Comparison of ENCODE assay signal across 12 mouse cellular contexts in the genomic region with DNA sequence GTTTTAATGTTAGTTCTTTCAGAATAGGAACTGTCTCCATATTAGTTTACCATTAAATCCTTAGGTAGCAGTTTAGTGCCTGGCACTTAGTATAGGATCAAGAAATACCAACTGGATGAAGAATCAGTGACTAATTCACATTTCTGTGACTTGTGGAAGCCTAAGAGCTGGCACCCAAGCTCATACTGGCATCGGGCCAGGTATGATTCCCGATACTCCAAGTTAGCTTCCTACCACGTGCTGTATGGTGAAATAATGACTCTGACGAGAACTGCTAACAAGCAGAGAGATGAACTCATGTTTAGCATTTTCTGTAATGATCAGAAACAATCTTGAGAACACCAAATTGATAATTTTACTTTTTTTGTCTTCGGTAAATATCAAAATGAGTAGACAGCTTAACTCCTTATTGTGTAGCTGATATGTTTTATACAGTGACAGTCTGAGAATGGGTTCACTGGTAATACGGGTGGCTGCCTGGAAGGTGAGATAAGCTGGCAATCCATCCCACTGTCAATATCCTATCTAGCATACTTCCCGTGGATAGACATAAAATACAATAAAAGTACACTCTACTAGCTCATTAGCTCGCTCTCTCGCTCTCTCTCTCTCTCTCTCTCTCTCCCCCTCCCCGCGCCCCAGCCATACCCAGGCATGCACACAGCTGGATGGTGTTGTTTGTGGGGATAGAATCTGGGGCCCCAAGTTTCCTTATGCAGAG. TPM values are rescaled to one million over a fixed set of nuclear protein-coding genes. Genes with fewer than 3 reads are reported as not detected.
DNase-seq lines count a peak whose midpoint lies in the region; ATAC-seq lines count a peak whose summit lies in the region.
"Had no signal": no experiment of that assay in that cellular context is flagged by ENCODE, and none has a peak within 500 bp of the region (broad histone marks: within the 10 kb centered on the region; RNA-seq: fewer than 3 reads in every experiment).

No protein-coding gene starts in this region.

- H3K36me3 ChIP-seq in forebrain, embryonic 11.5 days (ENCODE audit: control insufficient read depth, insufficient read depth, low read length): no peaks in the 10 kb centered on the region
- H3K36me3 ChIP-seq in forebrain, embryonic 13.5 days (ENCODE audit: poor library complexity, severe bottlenecking): no peaks in the 10 kb centered on the region
- H3K36me3 ChIP-seq in liver, embryonic 12.5 days: no peaks in the 10 kb centered on the region
- no peaks in the 10 kb centered on the region for H3K36me3 ChIP-seq in heart, embryonic 10.5 days
- no peaks in the 10 kb centered on the region for H3K36me3 ChIP-seq in midbrain, embryonic 16.5 days (ENCODE audit: control insufficient read depth, insufficient read depth, low read length)
- H3K36me3 ChIP-seq: heart, embryonic 12.5 days; hindbrain, embryonic 15.5 days had no signal

- no peak overlapping the region for H3K4me3 ChIP-seq in forebrain, embryonic 11.5 days (ENCODE audit: low read depth, low read length)
- no peak overlapping the region for H3K4me3 ChIP-seq in forebrain, embryonic 13.5 days
- H3K4me3 ChIP-seq in liver, embryonic 12.5 days: no peak overlapping the region
- no peak overlapping the region for H3K4me3 ChIP-seq in heart, embryonic 10.5 days
- no peak overlapping the region for H3K4me3 ChIP-seq in midbrain, embryonic 16.5 days (ENCODE audit: low read depth, low read length)
- H3K4me3 ChIP-seq: heart, embryonic 12.5 days; hindbrain, embryonic 15.5 days had no signal

- no peaks in the 10 kb centered on the region for H3K9me3 ChIP-seq in forebrain, embryonic 11.5 days (ENCODE audit: control insufficient read depth, low read length)
- H3K9me3 ChIP-seq in forebrain, embryonic 13.5 days (replicated peaks): peaks cover 4% of the 10 kb centered on the region
- no peaks in the 10 kb centered on the region for H3K9me3 ChIP-seq in liver, embryonic 12.5 days (replicated peaks)
- H3K9me3 ChIP-seq in heart, embryonic 10.5 days: peaks cover 3% of the 10 kb centered on the region; the same call in 1 of the 2 replicates
- no peaks in the 10 kb centered on the region; the same call in 1 of the 2 replicates for H3K9me3 ChIP-seq in midbrain, embryonic 16.5 days (replicated peaks; ENCODE audit: control insufficient read depth, low read length, poor library complexity, severe bottlenecking)
- H3K9me3 ChIP-seq: hindbrain, embryonic 15.5 days had no signal

- no peaks in the 10 kb centered on the region for H3K27me3 ChIP-seq in forebrain, embryonic 11.5 days (ENCODE audit: control insufficient read depth, insufficient read depth, low read length)
- 0 out of 2 replicates have a peak, but pooled peaks cover 4% of the 10 kb centered on the region for H3K27me3 ChIP-seq in forebrain, embryonic 13.5 days
- peaks cover 10% of the 10 kb centered on the region for H3K27me3 ChIP-seq in liver, embryonic 12.5 days (replicated peaks)
- peaks cover 33% of the 10 kb centered on the region; the same call in 1 of the 2 replicates for H3K27me3 ChIP-seq in heart, embryonic 10.5 days (ENCODE audit: insufficient read depth, poor library complexity, severe bottlenecking)
- no peaks in the 10 kb centered on the region for H3K27me3 ChIP-seq in midbrain, embryonic 16.5 days (ENCODE audit: control insufficient read depth, insufficient read depth, low read depth, low read length)
- H3K27me3 ChIP-seq: hindbrain, embryonic 15.5 days had no signal

- 90% methylated on average over 11 of the region's 11 CpGs for whole genome bisulfite sequencing in forebrain, embryonic 11.5 days
- 79% methylated on average over 11 of the region's 11 CpGs for WGBS in forebrain, embryonic 13.5 days
- 61% methylated on average over 11 of the region's 11 CpGs for WGBS in liver, embryonic 12.5 days (ENCODE audit: insufficient replicate concordance)
- WGBS in heart, embryonic 10.5 days: 83% methylated on average over 11 of the region's 11 CpGs
- WGBS in midbrain, embryonic 16.5 days: 84% methylated on average over 11 of the region's 11 CpGs

- H3K27ac ChIP-seq in forebrain, embryonic 11.5 days (ENCODE audit: low read depth, low read length): no peak overlapping the region
- no peak overlapping the region for H3K27ac ChIP-seq in forebrain, embryonic 13.5 days
- H3K27ac ChIP-seq in liver, embryonic 12.5 days: 0 out of 2 replicates have a peak overlapping the region, but pooled peaks have one; percentile 25
- no peak overlapping the region for H3K27ac ChIP-seq in heart, embryonic 10.5 days
- H3K27ac ChIP-seq in midbrain, embryonic 16.5 days (ENCODE audit: low read length): no peak overlapping the region
- H3K27ac ChIP-seq: hindbrain, embryonic 15.5 days had no signal

- H3K9ac ChIP-seq in forebrain, embryonic 11.5 days (ENCODE audit: low read length): no peak overlapping the region
- H3K9ac ChIP-seq in forebrain, embryonic 13.5 days: no peak overlapping the region
- no peak overlapping the region for H3K9ac ChIP-seq in liver, embryonic 12.5 days
- H3K9ac ChIP-seq in midbrain, embryonic 16.5 days (ENCODE audit: low read depth, low read length): no peak overlapping the region
- H3K9ac ChIP-seq: heart, embryonic 12.5 days; hindbrain, embryonic 15.5 days had no signal

- no peak for ATAC-seq in forebrain, embryonic 11.5 days (replicated peaks; ENCODE audit: low FRiP score)
- ATAC-seq in forebrain, embryonic 13.5 days: no peak
- peak; percentile 72 for ATAC-seq in liver, embryonic 12.5 days
- no peak for ATAC-seq in midbrain, embryonic 16.5 days

- DNase-seq in forebrain, embryonic 11.5 days (ENCODE audit: low spot score): peak; percentile 34
- peak; percentile 87 for DNase-seq in 3T3-L1 (ENCODE audit: low read depth, low spot score)
- DNase-seq in adrenal gland, adult 2 months: peak; percentile 70
- DNase-seq in heart, embryonic 10.5 days (ENCODE audit: low spot score): no peak
- no peak for DNase-seq in gastrocnemius, adult 8-10 months (ENCODE audit: low spot score in 2 of 2)
- DNase-seq: kidney, postnatal 4 days; retina, postnatal 1 day had no signal

- no peaks in the 10 kb centered on the region for H3K4me1 ChIP-seq in forebrain, embryonic 11.5 days (replicated peaks; ENCODE audit: control insufficient read depth, insufficient read depth, low read length)
- H3K4me1 ChIP-seq in forebrain, embryonic 13.5 days: no peaks in the 10 kb centered on the region
- peaks cover 54% of the 10 kb centered on the region for H3K4me1 ChIP-seq in liver, embryonic 12.5 days
- H3K4me1 ChIP-seq in heart, embryonic 10.5 days: no peaks in the 10 kb centered on the region
- H3K4me1 ChIP-seq in midbrain, embryonic 16.5 days (ENCODE audit: control insufficient read depth, insufficient read depth, low read length): no peaks in the 10 kb centered on the region
- H3K4me1 ChIP-seq: heart, embryonic 12.5 days; hindbrain, embryonic 15.5 days had no signal

- no peak overlapping the region for H3K4me2 ChIP-seq in forebrain, embryonic 11.5 days (ENCODE audit: low read depth, low read length, severe bottlenecking)
- H3K4me2 ChIP-seq in forebrain, embryonic 13.5 days: no peak overlapping the region
- H3K4me2 ChIP-seq in liver, embryonic 12.5 days: peak overlapping the region; percentile 37; the same call in 1 of the 2 replicates
- no peak overlapping the region for H3K4me2 ChIP-seq in midbrain, embryonic 16.5 days (ENCODE audit: low read length)
- H3K4me2 ChIP-seq: heart, embryonic 12.5 days; hindbrain, embryonic 15.5 days had no signal

RNA-seq across cellular contexts. Expression of a gene that starts 10.9 kb away (rescaled TPM):
- polyA plus RNA-seq in forebrain, embryonic 11.5 days (2014; fragmentation: Nextera tagmentation; extraction: Ambion mirVana): 82.8 and 86.8 TPM in 2 replicates
- polyA plus RNA-seq in forebrain, embryonic 13.5 days (2015; fragmentation: Nextera tagmentation; extraction: Ambion mirVana): 62.3 and 73.0 TPM in 2 replicates
- 10 to 100 TPM; 28.3 to 34.2 TPM for total RNA-seq in adrenal gland, adult 2 months (2021)
- 20.9 and 24.4 TPM in 2 replicates for polyA plus RNA-seq in adrenal gland, adult 2 months (2012; rRNA removed)
- polyA plus RNA-seq in liver, embryonic 12.5 days (2016; fragmentation: Nextera tagmentation; extraction: Ambion mirVana): 37.3 and 39.3 TPM in 2 replicates
- polyA plus RNA-seq in heart, embryonic 10.5 days (2016; fragmentation: Nextera tagmentation; extraction: Ambion mirVana): 38.2 and 58.5 TPM in 2 replicates
- total RNA-seq in gastrocnemius, adult 8-10 months (2022): 10 to 100 TPM; 22.7 to 30.0 (median 27.5) TPM
- polyA plus RNA-seq in midbrain, embryonic 16.5 days (2015; fragmentation: Nextera tagmentation; extraction: Ambion mirVana): 90.2 and 92.1 TPM in 2 replicates

RNA-seq across cellular contexts. Expression of a gene that starts 47.9 kb away (rescaled TPM):
- 4.6 and 5.5 TPM in 2 replicates for polyA plus RNA-seq in forebrain, embryonic 11.5 days (2014; fragmentation: Nextera tagmentation; extraction: Ambion mirVana)
- 7.4 and 9.5 TPM in 2 replicates for polyA plus RNA-seq in forebrain, embryonic 13.5 days (2015; fragmentation: Nextera tagmentation; extraction: Ambion mirVana)
- total RNA-seq in adrenal gland, adult 2 months (2021): 1 to 10 TPM; 5.6 TPM
- 1.7 and 2.1 TPM in 2 replicates for polyA plus RNA-seq in adrenal gland, adult 2 months (2012; rRNA removed)
- 61.8 and 62.3 TPM in 2 replicates for polyA plus RNA-seq in liver, embryonic 12.5 days (2016; fragmentation: Nextera tagmentation; extraction: Ambion mirVana)
- polyA plus RNA-seq in heart, embryonic 10.5 days (2016; fragmentation: Nextera tagmentation; extraction: Ambion mirVana): 7.5 and 7.7 TPM in 2 replicates
- total RNA-seq in gastrocnemius, adult 8-10 months (2022): 1 to 10 TPM; 2.4 to 3.7 (median 3.1) TPM
- 6.8 and 8.5 TPM in 2 replicates for polyA plus RNA-seq in midbrain, embryonic 16.5 days (2015; fragmentation: Nextera tagmentation; extraction: Ambion mirVana)

RNA-seq across cellular contexts. Expression of a gene that starts 58.6 kb away (rescaled TPM):
- polyA plus RNA-seq in forebrain, embryonic 11.5 days (2014; fragmentation: Nextera tagmentation; extraction: Ambion mirVana): 2.9 and 3.2 TPM in 2 replicates
- polyA plus RNA-seq in forebrain, embryonic 13.5 days (2015; fragmentation: Nextera tagmentation; extraction: Ambion mirVana): 4.9 and 5.0 TPM in 2 replicates
- 1 to 10 TPM; 3.4 to 6.5 TPM for total RNA-seq in adrenal gland, adult 2 months (2021)
- 16.4 and 23.6 TPM in 2 replicates for polyA plus RNA-seq in adrenal gland, adult 2 months (2012; rRNA removed)
- polyA plus RNA-seq in liver, embryonic 12.5 days (2016; fragmentation: Nextera tagmentation; extraction: Ambion mirVana): 12.8 and 13.7 TPM in 2 replicates
- 2.0 and 2.6 TPM in 2 replicates for polyA plus RNA-seq in heart, embryonic 10.5 days (2016; fragmentation: Nextera tagmentation; extraction: Ambion mirVana)
- 1 to 10 TPM in 2 of 4 experiments, under 1 TPM in 2; 0.85 to 1.6 (median 1.0) TPM for total RNA-seq in gastrocnemius, adult 8-10 months (2022)
- polyA plus RNA-seq in midbrain, embryonic 16.5 days (2015; fragmentation: Nextera tagmentation; extraction: Ambion mirVana): 3.1 and 3.8 TPM in 2 replicates

Comparison
In these comparisons a context has a peak if more than half of its experiments do, and no peak if none do; other contexts are left out.
1. DNase-seq: peak in forebrain, embryonic 11.5 days (single experiment), 3T3-L1 (single experiment) and adrenal gland, adult 2 months (single experiment); none in heart, embryonic 10.5 days (single experiment) and gastrocnemius, adult 8-10 months (0 of 2).